Mouse (Mus musculus) gastrocnemius, postnatal 14 days (tissue): Measurements from ENCODE around the gene Ccin. TPM values are rescaled to one million over a fixed set of nuclear protein-coding genes. Genes with fewer than 3 reads are reported as not detected.

Experiments
- DNase-seq: peaks from one replicate; pipeline ENCODE4 v3.0.0; 2021; ENCODE audit warnings: mixed read lengths
- intact Hi-C: fragments of 180-260 bp; cut with DNase I; formaldehyde crosslinking; loops from one replicate; pipeline ENCODE4 v1.15.1; 2025; ENCODE audit warnings: low total_unique reads
- total RNA-seq, 2 experiments: library from RNA; stranded (reverse); gene quantifications; 2 replicates each; pipeline ENCODE4 v1.2.3; 2021

Ccin gene
- total RNA-seq, 2 experiments from 2014 or later = 0.14 TPM; not detected in 1

- DNase-seq = no peak
- intact Hi-C loops = no loop called here
These were observed 27.6 kb downstream of the Ccin start for GRCm38 (mm10) chr4:44010893-44011292.

GRCm38 (mm10) chr4:44011799-44012198 is 28.5 kb downstream of the Ccin start:
- no peak for DNase-seq
- intact Hi-C loops = no loop called here

- intact Hi-C loops = no loop called here
These were observed 29.4 kb downstream of the Ccin start for GRCm38 (mm10) chr4:44012376-44013367.

GRCm38 (mm10) chr4:44013391-44014070 is 30.2 kb downstream of the Ccin start:
- intact Hi-C loops = no loop called here
- DNase-seq = no peak

More at GRCm38 (mm10) chr4:44012376-44013367, 29.4 kb downstream of the Ccin start:
- DNase-seq = peak; percentile 92

- DNase-seq = no peak
- intact Hi-C loops = no loop called here
These were observed 32.8 kb downstream of the Ccin start for GRCm38 (mm10) chr4:44016071-44016470.

- no peak for DNase-seq
- intact Hi-C loops = no loop called here
These were observed 33.5 kb downstream of the Ccin start for GRCm38 (mm10) chr4:44016791-44017190.

- intact Hi-C loops = no loop called here
- DNase-seq = no peak
These were observed 39.0 kb downstream of the Ccin start for GRCm38 (mm10) chr4:44022323-44022722.

- DNase-seq = no peak
- intact Hi-C loops = no loop called here
These were observed 39.5 kb downstream of the Ccin start for GRCm38 (mm10) chr4:44022766-44023165.

- intact Hi-C loops = no loop called here
- no peak for DNase-seq
These were observed 40.4 kb downstream of the Ccin start for GRCm38 (mm10) chr4:44023681-44024080.

GRCm38 (mm10) chr4:44024241-44024640 is 41.0 kb downstream of the Ccin start:
- DNase-seq = no peak
- intact Hi-C loops = no loop called here

GRCm38 (mm10) chr4:44025570-44025969 is 42.3 kb downstream of the Ccin start:
- intact Hi-C loops = no loop called here
- DNase-seq = no peak

GRCm38 (mm10) chr4:44028303-44029135 is 45.2 kb downstream of the Ccin start:
- intact Hi-C loops = no loop called here
- DNase-seq = no peak

GRCm38 (mm10) chr4:44029661-44030066 is 46.4 kb downstream of the Ccin start:
- DNase-seq = peak; percentile 42
- intact Hi-C loops = no loop called here

GRCm38 (mm10) chr4:44031521-44031920 is 48.2 kb downstream of the Ccin start:
- intact Hi-C loops = no loop called here
- no peak for DNase-seq

Other genes starting within 250 kb of the Ccin start
- not detected for gene Olfr159, start 212.5 kb upstream of the Ccin start, total RNA-seq
- gene Olfr156, start 159.6 kb upstream of the Ccin start, total RNA-seq = not detected
- gene Olfr157, start 143.3 kb upstream of the Ccin start, total RNA-seq = not detected
- not detected for gene Olfr155, start 131.9 kb upstream of the Ccin start, total RNA-seq
- 10 to 100 TPM in 1 of 2 experiments, 1 to 10 TPM in 1; 8.6 to 11.1 TPM for gene Reck, start 108.0 kb upstream of the Ccin start, total RNA-seq
- 10 to 100 TPM in 1 of 2 experiments, 1 to 10 TPM in 1; 6.8 to 10.2 TPM for gene Glipr2, start 26.1 kb upstream of the Ccin start, total RNA-seq
- 10 to 100 TPM; 65.7 to 75.0 TPM for gene Clta, start 21.0 kb downstream of the Ccin start, total RNA-seq
- gene Gne, start 100.7 kb downstream of the Ccin start, total RNA-seq = 10 to 100 TPM; 12.4 to 13.0 TPM